Mouse (Mus musculus) thymus, postnatal 0 days (tissue): ENCODE results near the gene Cab39l. TPM values are rescaled to one million over a fixed set of nuclear protein-coding genes. Genes with fewer than 3 reads are reported as not detected.
"Not testable (repeated sequence)": the region's sequence is repeated elsewhere in the genome, so short reads cannot be mapped to it uniquely, and the experiment has no call there.

Source experiments
- DNase-seq: peaks from one replicate; pipeline ENCODE4 v3.0.0-alpha.2; 2015; ENCODE audit warnings: low spot score
- polyA plus RNA-seq: library from polyadenylated mRNA; unstranded; fragments of >200 nt; fragmentation: Nextera tagmentation; extraction: Ambion mirVana; gene quantifications from 2 replicates; pipeline ENCODE4 v1.2.1, GENCODE M21; 2015

Gene Cab39l
- polyA plus RNA-seq, 1 experiment from 2014 or later, result 29.3 TPM

- no peak for DNase-seq
Measured at GRCm38 (mm10) chr14:59557886-59558285, 117.1 kb downstream of the Cab39l start.

GRCm38 (mm10) chr14:59566756-59567155 lies 126.0 kb downstream of the Cab39l start:
- DNase-seq, result no peak

GRCm38 (mm10) chr14:59576385-59576784 lies 135.6 kb downstream of the Cab39l start:
- DNase-seq, result no peak

GRCm38 (mm10) chr14:59590614-59591013 lies 149.8 kb downstream of the Cab39l start:
- DNase-seq, result peak; percentile 22

GRCm38 (mm10) chr14:59591901-59592300 lies 151.1 kb downstream of the Cab39l start:
- no peak for DNase-seq

- no peak for DNase-seq
Measured at GRCm38 (mm10) chr14:59592593-59592992, 151.8 kb downstream of the Cab39l start.

GRCm38 (mm10) chr14:59594988-59595387 lies 154.2 kb downstream of the Cab39l start:
- no peak for DNase-seq

- peak; percentile 93 for DNase-seq
Measured at GRCm38 (mm10) chr14:59597398-59598259, 156.9 kb downstream of the Cab39l start, which contains the start of gene Cdadc1. Gene Cdadc1 (minus strand): TSS chr14:59597959.

GRCm38 (mm10) chr14:59598260-59598627 lies 157.5 kb downstream of the Cab39l start:
- no peak for DNase-seq

- peak; percentile 45 for DNase-seq
Measured at GRCm38 (mm10) chr14:59604002-59604645, 163.4 kb downstream of the Cab39l start.

GRCm38 (mm10) chr14:59605671-59606353 lies 165.0 kb downstream of the Cab39l start:
- peak; percentile 67 for DNase-seq

GRCm38 (mm10) chr14:59607021-59607420 lies 166.2 kb downstream of the Cab39l start:
- no peak for DNase-seq

- DNase-seq, result peak; percentile 43
Measured at GRCm38 (mm10) chr14:59612920-59613625, 172.3 kb downstream of the Cab39l start.

- not testable (repeated sequence) for DNase-seq
Measured at GRCm38 (mm10) chr14:59614149-59614548, 173.4 kb downstream of the Cab39l start.

GRCm38 (mm10) chr14:59616802-59617201 lies 176.0 kb downstream of the Cab39l start:
- DNase-seq, result no peak

- DNase-seq, result no peak
Measured at GRCm38 (mm10) chr14:59624326-59624885, 183.6 kb downstream of the Cab39l start.

GRCm38 (mm10) chr14:59625158-59625805 lies 184.5 kb downstream of the Cab39l start, which contains the start of gene Shisa2:
Gene Shisa2 (plus strand): TSS chr14:59625308.
- DNase-seq, result peak; percentile 32

GRCm38 (mm10) chr14:59625806-59626364 lies 185.1 kb downstream of the Cab39l start:
- no peak for DNase-seq

- no peak for DNase-seq
Measured at GRCm38 (mm10) chr14:59626711-59627110, 185.9 kb downstream of the Cab39l start.

GRCm38 (mm10) chr14:59627142-59627680 lies 186.4 kb downstream of the Cab39l start:
- no peak for DNase-seq
